Mouse (Mus musculus) yolk sac, embryonic 10.5 days (tissue): Measurements from ENCODE around the gene Mrgpra2a.
"Not testable (repeated sequence)": the region's sequence is repeated elsewhere in the genome, so short reads cannot be mapped to it uniquely, and the experiment has no call there.

Source experiments
- DNase-seq: peaks from one replicate; pipeline ENCODE4 v3.0.0-alpha.2; 2017; ENCODE audit warnings: low spot score

The Mrgpra2a gene

DNA sequence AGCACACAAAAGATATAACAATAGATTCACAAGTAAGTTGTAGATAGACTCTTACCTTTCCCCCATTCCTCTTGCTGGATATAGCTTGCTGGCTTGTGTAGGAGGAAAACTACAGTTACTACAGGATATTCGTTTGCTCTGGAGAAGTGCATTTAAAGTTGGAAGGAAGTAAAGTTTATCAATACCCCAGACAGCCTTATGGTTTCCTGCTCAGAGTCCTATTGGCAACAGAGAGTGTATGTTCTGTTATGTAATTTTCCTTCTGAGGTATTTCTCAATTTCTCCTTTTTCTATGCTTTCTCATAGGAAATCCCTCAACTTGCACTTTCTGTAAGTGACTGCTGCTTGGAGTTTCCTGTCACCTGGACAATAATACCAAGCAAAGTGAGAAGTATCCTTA is at the start of gene Mrgpra2a:
Mrgpra2a (minus strand) TSS at position 125 of the 400 bp plus-strand sequence.
- not testable (repeated sequence) for DNase-seq

DNA sequence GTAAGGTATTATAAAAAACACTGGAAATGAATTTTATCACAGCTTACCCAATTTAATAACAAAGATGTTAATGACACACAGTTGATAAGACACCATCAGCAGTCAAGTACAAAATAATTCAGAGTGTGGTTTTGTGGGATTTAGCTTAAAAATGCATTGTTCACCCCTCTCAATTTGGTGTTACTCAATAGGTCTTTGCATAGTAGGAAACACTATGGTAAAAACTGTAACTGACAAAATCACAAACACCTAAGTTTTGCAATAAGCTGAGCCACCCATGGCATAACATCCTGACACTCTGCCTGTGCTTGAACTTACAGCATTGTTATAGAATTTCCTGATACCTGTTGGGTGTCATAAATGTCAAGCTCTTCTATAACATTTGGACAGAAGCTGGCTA is 39.3 kb upstream of the Mrgpra2a start:
- DNase-seq: not testable (repeated sequence)

DNA sequence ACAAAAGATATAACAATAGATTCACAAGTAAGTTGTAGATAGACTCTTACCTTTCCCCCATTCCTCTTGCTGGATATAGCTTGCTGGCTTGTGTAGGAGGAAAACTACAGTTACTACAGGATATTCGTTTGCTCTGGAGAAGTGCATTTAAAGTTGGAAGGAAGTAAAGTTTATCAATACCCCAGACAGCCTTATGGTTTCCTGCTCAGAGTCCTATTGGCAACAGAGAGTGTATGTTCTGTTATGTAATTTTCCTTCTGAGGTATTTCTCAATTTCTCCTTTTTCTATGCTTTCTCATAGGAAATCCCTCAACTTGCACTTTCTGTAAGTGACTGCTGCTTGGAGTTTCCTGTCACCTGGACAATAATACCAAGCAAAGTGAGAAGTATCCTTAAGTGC is 37.5 kb upstream of the Mrgpra2a start:
- not testable (repeated sequence) for DNase-seq

DNA sequence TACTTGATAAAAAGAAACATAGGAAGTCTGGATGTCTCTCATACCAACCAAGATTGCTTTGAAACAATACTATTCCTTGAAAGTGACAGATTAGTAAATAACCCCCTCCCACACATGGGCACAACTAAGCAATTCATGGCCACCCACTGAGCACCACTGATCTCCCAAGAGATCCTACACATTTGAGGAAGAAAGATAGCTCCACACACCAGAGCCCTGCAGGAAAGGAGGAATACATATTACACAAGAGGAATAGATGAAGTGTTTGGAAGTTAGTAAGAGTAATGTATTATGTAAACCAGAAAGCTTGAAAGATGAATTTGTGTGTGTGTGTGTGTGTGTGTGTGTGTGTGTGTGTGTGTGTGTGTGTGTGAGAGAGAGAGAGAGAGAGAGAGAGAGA is 31.2 kb upstream of the Mrgpra2a start:
- not testable (repeated sequence) for DNase-seq

DNA sequence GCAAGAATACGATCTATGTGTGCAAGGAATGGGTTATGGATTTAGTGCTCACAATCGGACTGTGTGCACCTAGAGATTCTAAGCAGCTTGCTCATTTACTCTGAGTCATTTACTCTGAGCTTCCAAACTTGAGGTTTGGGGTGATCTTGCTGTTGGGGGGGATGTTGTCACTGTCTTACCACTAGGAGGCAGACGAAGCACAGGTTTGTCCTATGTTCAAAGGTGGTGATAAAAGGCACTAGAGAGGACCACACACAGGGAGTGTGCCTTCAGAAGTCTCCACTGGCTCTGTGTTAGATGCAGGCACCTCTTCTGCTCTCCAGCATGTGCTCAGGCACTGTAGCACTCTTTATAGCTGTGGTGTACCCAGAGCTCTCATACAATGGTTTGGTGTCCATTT is 22.0 kb upstream of the Mrgpra2a start:
- DNase-seq: not testable (repeated sequence)

DNA sequence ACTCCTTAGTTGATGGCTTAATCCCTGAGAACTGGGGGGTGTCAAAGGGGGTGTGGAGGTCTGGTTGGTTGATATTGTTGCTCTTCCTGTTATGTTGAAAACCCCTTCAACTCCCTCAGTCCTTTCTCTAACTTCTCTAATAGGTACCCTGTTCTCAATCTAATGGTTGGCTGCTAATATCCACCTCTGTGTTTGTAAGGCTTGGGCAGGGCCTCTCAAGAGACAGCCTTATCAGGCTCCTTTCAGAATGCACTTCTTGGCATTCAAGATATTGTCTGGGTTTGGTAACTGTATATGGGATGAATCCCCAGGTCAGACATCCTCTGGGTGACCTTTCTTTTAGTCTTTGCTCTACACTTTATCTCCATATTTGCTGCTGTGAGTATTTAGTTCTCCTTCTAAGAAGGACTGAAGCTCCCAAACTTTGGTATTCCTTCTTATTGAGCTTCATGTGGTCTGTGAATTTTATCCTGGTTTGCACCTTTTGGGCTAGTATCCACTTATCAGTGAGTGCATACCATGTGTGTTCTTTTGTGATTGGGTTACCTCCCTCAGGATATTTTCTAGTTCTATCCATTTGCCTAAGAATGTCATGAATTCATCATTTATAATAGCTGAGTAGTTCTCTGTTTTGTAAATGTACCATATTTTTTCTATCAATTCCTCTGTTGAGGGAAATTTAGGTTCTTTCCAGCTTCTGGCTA is 13.5 kb upstream of the Mrgpra2a start:
- DNase-seq: not testable (repeated sequence)

DNA sequence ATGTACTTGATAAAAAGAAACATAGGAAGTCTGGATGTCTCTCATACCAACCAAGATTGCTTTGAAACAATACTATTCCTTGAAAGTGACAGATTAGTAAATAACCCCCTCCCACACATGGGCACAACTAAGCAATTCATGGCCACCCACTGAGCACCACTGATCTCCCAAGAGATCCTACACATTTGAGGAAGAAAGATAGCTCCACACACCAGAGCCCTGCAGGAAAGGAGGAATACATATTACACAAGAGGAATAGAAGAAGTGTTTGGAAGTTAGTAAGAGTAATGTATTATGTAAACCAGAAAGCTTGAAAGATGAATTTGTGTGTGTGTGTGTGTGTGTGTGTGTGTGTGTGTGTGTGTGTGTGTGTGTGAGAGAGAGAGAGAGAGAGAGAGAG is 6.2 kb downstream of the Mrgpra2a start:
- DNase-seq: not testable (repeated sequence)

DNA sequence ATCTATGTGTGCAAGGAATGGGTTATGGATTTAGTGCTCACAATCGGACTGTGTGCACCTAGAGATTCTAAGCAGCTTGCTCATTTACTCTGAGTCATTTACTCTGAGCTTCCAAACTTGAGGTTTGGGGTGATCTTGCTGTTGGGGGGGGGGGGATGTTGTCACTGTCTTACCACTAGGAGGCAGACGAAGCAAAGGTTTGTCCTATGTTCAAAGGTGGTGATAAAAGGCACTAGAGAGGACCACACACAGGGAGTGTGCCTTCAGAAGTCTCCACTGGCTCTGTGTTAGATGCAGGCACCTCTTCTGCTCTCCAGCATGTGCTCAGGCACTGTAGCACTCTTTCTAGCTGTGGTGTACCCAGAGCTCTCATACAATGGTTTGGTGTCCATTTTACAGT is 15.5 kb downstream of the Mrgpra2a start:
- DNase-seq: not testable (repeated sequence)

DNA sequence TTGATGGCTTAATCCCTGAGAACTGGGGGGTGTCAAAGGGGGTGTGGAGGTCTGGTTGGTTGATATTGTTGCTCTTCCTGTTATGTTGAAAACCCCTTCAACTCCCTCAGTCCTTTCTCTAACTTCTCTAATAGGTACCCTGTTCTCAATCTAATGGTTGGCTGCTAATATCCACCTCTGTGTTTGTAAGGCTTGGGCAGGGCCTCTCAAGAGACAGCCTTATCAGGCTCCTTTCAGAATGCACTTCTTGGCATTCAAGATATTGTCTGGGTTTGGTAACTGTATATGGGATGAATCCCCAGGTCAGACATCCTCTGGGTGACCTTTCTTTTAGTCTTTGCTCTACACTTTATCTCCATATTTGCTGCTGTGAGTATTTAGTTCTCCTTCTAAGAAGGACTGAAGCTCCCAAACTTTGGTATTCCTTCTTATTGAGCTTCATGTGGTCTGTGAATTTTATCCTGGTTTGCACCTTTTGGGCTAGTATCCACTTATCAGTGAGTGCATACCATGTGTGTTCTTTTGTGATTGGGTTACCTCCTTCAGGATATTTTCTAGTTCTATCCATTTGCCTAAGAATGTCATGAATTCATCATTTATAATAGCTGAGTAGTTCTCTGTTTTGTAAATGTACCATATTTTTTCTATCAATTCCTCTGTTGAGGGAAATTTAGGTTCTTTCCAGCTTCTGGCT is 24.0 kb downstream of the Mrgpra2a start:
- DNase-seq: not testable (repeated sequence)

DNA sequence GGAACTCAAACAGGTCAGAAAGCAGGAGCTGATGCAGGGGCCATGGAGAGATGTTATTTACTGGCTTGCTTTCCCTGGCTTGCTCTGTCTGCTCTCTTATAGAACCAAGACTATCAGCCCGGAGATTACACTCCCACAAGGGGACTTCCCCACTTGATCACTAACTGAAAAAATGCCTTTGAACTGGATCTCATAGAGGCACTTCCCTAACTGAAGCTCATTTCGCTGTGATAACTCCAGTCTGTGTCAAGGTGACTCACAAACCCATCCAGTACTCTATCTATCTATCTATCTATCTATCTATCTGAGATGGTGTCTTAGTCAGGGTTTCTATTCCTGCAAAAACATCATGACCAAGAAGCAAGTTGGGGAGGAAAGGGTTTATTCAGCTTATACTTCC is 41.3 kb downstream of the Mrgpra2a start:
- DNase-seq: no peak

DNA sequence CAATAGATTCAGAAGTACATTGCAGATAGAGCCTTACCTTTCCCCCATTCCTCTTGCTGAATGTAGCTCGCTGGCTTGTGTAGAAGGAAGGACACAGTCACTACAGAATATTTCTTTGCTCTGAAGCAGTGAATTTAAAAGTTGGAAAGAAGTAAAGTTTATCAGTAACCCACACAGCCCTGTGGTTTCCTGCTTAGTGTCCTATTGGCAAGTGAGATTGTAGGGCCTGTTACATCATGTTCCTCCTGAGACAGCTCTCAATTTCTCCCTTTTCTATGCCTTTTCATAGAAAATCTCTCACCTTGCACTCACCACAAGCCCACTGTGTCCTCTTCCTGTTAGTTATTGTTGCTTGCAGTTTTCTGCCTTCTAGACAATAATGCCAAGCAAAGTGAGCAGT is 42.4 kb downstream of the Mrgpra2a start:
- DNase-seq: no peak

DNA sequence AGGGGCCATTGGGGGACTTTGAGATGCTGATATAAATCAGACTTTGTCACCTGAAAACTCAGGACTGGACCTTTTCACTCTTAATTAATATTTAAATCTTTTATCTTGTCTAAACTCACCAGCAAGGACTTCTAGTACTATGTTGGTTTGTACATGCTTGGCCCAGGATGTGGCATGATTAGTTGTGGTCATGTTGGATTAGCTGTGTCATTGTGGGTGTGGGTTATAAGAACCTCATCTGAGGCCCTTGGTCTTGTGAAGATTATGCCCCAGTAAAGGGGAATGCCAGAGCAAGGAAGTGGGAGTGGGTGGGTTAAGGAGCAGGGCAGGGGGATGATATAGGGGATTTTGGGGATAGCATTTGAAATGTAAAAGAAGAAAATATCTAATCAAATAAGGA is 50.8 kb downstream of the Mrgpra2a start:
- DNase-seq: no peak
